Mouse (Mus musculus) neural tube, embryonic 13.5 days (tissue): Measurements from ENCODE around the gene Spop. TPM values are rescaled to one million over a fixed set of nuclear protein-coding genes. Genes with fewer than 3 reads are reported as not detected.

ENCODE experiments used
- ATAC-seq: fragments of 200-750 bp; cut with Nextera tagmentation; 2 replicates; pipeline ENCODE4 v1.8.0; 2017; ENCODE audit warnings: low read depth, mild to moderate bottlenecking, moderate TSS enrichment, moderate library complexity
- H3K27ac ChIP-seq: fragments of 300-500 bp; sonication (generic); replicated peaks from 2 replicates; pipeline ENCODE4 v1.5.1; 2015; ENCODE audit warnings: moderate library complexity, mild to moderate bottlenecking, inconsistent platforms
- H3K27me3 ChIP-seq: fragments of 300-500 bp; sonication (generic); 2 replicates; pipeline ENCODE4 v1.6.1; 2015; ENCODE audit warnings: mild to moderate bottlenecking, inconsistent platforms
- H3K36me3 ChIP-seq: fragments of 300-500 bp; sonication (generic); 2 replicates; pipeline ENCODE4 v1.6.1; 2015; ENCODE audit warnings: mild to moderate bottlenecking, inconsistent platforms
- H3K4me1 ChIP-seq: fragments of 300-500 bp; sonication (generic); replicated peaks from 2 replicates; pipeline ENCODE4 v1.6.1; 2015; ENCODE audit warnings: inconsistent platforms
- H3K4me2 ChIP-seq: fragments of 300-500 bp; sonication (generic); 2 replicates; pipeline ENCODE4 v1.6.1; 2015; ENCODE audit warnings: inconsistent platforms, mild to moderate bottlenecking, moderate library complexity
- H3K4me3 ChIP-seq: fragments of 300-500 bp; sonication (generic); 2 replicates; pipeline ENCODE4 v1.5.1; 2015; ENCODE audit warnings: mild to moderate bottlenecking, inconsistent platforms
- H3K9ac ChIP-seq: fragments of 300-500 bp; sonication (generic); 2 replicates; pipeline ENCODE4 v1.6.1; 2015; ENCODE audit warnings: moderate library complexity, mild to moderate bottlenecking, inconsistent platforms
- H3K9me3 ChIP-seq: fragments of 300-500 bp; sonication (generic); 2 replicates; pipeline ENCODE4 v1.6.1; 2016; ENCODE audit warnings: inconsistent platforms
- WGBS: fragments of 180-500 bp; shearing (Covaris S2); methylation state at CpG from one replicate; pipeline ENCODE4 v1.1.7; 2015; 5-methylcytosine and 5-hydroxymethylcytosine counted together
- polyA plus RNA-seq: library from polyadenylated mRNA; unstranded; fragments of >200 nt; fragmentation: Nextera tagmentation; extraction: Ambion mirVana; gene quantifications from 2 replicates; pipeline ENCODE4 v1.2.1, GENCODE M21; 2015

Gene Spop
- polyA plus RNA-seq, 1 experiment from 2014 or later = 201 TPM

DNA sequence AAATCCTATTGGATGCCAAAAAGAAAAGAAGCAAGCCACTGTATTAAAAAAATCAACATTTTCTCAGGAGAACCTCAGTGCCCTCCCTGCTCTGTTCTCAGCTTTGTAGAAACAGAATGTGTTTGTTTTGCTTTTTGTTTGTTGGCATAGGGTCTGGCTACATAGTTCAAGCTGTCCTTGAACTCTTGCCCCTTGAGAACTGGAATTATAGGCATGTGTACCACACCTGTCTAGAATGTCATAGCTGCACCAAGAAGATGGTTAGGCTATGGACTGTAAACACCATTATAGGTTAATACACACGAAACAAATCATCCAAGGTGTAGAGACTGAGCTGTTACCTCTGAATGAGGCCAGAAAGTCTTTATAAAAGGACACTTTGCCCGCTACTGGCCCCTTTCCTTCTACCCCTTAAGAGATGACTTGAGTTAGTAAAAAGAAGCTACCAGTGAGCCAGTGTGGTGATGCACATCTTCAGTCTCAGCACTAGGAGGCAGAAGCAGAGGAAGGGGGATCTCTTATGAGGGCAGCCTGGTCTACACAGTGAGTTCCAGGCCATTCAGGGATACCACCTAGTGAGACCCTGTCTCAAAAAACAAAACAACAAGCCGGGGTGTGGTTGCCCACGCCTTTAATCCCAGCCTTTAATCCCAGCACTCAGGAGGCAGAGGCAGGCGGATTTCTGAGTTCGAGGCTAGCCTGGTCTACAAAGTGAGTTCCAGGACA lies 32.9 kb downstream of the Spop start:
- WGBS = 94% methylated on average over 6 of the region's 6 CpGs
- no peak overlapping the region for H3K27ac ChIP-seq
- ATAC-seq = no peak
- H3K36me3 ChIP-seq = 0 out of 2 replicates have a peak, but pooled peaks cover 18% of the 10 kb centered on the region
- peaks cover 21% of the 10 kb centered on the region for H3K4me1 ChIP-seq
- H3K27me3 ChIP-seq = no peaks in the 10 kb centered on the region
- H3K4me3 ChIP-seq = no peak overlapping the region
- no peaks in the 10 kb centered on the region for H3K9me3 ChIP-seq
- H3K4me2 ChIP-seq = no peak overlapping the region
- H3K9ac ChIP-seq = no peak overlapping the region

DNA sequence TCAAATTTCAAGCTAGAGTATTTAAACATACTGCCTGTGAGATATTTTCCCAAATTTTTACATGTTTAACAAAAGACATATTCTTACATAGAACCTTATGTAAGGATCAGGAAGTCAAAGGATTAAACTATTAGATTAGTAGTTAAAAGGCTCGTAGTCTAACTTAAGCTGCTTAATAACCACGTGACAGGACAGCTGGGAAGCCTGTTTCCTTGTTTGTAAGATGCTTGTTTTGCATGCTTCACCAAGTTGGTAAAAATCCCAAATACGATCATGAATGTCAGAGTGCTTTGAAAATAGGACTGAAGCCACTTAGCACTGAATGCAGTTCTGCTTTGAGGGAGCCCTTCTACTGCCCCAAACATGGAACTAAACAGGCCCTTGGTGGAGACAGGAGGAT lies 34.5 kb downstream of the Spop start:
- Histone ChIP-seq H3K27ac (no peak overlapping the region), H3K9ac (no peak overlapping the region), H3K27me3 (no peaks in the 10 kb centered on the region), H3K4me3 (no peak overlapping the region), H3K4me2 (no peak overlapping the region), H3K4me1 (peaks cover 21% of the 10 kb centered on the region), H3K9me3 (no peaks in the 10 kb centered on the region), H3K36me3 (0 out of 2 replicates have a peak, but pooled peaks cover 20% of the 10 kb centered on the region)
- 84% methylated on average over 3 of the region's 3 CpGs for WGBS
- no peak for ATAC-seq

DNA sequence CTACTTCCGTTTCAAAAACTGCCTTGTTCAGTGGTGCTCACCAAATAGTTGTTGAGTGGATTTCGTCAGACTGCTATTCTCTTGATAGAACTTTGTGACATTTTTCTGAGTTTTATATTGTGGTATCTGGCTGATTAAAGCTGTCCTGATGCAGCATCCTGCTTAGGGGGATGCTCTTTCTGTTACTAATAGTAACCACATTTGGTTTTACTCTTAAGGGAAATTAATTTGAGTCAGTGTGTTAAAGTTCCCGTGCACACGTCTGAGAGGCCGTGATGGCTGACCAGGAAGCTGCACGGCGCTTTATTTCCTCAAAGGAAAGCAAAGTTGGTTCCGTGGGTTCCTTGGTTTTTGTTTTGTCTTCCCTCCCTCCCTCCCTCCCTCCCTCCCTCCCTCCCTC lies 41.5 kb downstream of the Spop start:
- H3K4me1 ChIP-seq = no peaks in the 10 kb centered on the region
- no peak overlapping the region for H3K27ac ChIP-seq
- H3K4me2 ChIP-seq = no peak overlapping the region
- ATAC-seq = no peak
- H3K9me3 ChIP-seq = no peaks in the 10 kb centered on the region
- no peak overlapping the region for H3K9ac ChIP-seq
- no peaks in the 10 kb centered on the region for H3K27me3 ChIP-seq
- 69% methylated on average over 8 of the region's 8 CpGs for WGBS
- H3K36me3 ChIP-seq = peaks cover 18% of the 10 kb centered on the region; the same call in 1 of the 2 replicates
- no peak overlapping the region for H3K4me3 ChIP-seq

DNA sequence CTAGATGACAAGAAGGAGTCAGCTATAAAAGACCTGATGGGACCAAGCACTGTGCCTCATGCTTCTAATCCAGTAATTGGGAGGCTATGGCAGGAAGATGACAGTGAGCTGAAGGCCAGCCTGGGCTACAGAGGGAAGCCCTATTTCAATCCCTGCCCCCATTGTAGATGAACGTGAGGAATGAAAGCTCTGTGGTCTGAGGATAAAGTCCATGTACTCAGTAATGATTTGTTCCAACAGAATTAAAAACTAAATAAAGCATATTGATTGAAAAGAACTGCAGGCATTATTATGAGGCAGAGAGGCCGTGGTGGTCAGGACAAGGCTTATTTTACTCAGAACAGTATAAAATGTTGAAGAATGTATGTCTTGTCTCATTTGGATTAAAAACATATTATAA lies 47.0 kb downstream of the Spop start:
- WGBS = 89% methylated on average over 2 of the region's 2 CpGs
- ATAC-seq = no peak
- no peaks in the 10 kb centered on the region for H3K9me3 ChIP-seq

DNA sequence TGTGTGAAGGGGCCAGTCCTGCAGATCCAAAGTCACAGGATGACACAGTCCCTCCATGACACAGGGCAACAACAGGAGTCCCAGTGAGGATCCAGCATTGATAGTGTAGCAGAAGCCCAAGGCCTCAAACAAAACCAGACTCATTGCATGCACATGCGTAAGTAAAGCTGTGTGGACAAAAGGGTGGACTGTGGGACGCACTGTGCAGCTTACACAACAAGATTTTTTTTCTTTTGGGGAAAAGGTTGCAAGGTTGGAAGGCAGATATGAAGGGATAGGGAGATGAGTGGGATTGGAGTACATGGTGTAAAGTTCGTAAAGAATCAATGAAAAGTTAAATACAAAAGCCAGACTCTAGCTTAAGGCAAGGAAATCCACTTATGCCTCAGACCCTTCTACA lies 48.3 kb downstream of the Spop start:
- H3K4me2 ChIP-seq = no peak overlapping the region
- no peaks in the 10 kb centered on the region for H3K4me1 ChIP-seq
- H3K9me3 ChIP-seq = no peaks in the 10 kb centered on the region
- 91% methylated on average over 3 of the region's 3 CpGs for WGBS
- ATAC-seq = no peak
- no peak overlapping the region for H3K4me3 ChIP-seq
- no peak overlapping the region for H3K9ac ChIP-seq
- H3K27ac ChIP-seq = no peak overlapping the region
- no peaks in the 10 kb centered on the region for H3K27me3 ChIP-seq
- H3K36me3 ChIP-seq = peaks cover 4% of the 10 kb centered on the region; the same call in 1 of the 2 replicates

More for the DNA sequence above, 47.0 kb downstream of the Spop start:
- no peak overlapping the region for H3K4me3 ChIP-seq
- no peak overlapping the region for H3K4me2 ChIP-seq
- H3K36me3 ChIP-seq = peaks cover 4% of the 10 kb centered on the region; the same call in 1 of the 2 replicates
- H3K9ac ChIP-seq = no peak overlapping the region
- H3K27ac ChIP-seq = no peak overlapping the region
- no peaks in the 10 kb centered on the region for H3K27me3 ChIP-seq
- H3K4me1 ChIP-seq = no peaks in the 10 kb centered on the region

DNA sequence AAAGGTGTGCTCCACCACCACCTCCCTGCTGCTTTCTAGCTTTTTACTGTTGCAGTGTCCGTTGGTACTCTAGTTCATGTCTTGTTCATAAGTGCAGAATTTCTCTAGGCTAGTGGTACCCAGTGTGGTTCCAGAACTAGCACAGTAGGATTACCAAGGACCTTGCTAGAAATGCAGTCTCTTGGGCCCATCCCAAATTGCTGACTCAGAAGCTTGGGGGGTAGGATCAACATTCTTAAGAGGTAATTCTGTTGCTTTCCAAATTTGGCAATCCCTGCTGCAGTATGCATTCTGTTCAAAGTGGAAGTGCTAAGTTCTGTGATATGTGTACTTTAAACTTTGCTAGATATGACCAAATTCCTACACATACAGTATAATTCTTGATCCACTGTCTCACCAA lies 53.9 kb downstream of the Spop start:
- Histone ChIP-seq H3K27ac (no peak overlapping the region), H3K9me3 (no peaks in the 10 kb centered on the region), H3K4me2 (no peak overlapping the region), H3K27me3 (no peaks in the 10 kb centered on the region), H3K4me3 (no peak overlapping the region), H3K4me1 (no peaks in the 10 kb centered on the region), H3K36me3 (peaks cover 22% of the 10 kb centered on the region), H3K9ac (no peak overlapping the region)
- no peak for ATAC-seq
- 93% methylated on average over 1 of the region's 1 CpGs for WGBS

DNA sequence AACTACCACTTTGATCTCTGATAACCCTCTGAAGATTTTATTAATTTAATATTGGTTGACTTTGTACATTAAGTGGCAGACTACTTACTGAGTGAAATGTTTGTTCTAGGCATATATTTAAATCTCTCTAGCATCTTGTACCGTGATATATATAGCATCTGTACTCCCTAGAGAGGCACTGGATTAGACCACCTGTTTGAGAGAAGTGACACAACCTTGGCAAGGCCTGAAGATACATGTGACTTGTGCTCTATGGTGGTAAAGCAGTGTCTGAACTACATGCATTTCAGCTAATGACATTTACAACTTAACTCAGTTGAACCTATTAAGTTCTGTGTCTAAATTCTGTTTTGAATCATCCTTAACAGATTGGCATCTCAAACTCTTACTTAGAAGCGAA lies 59.1 kb downstream of the Spop start:
- Histone ChIP-seq H3K4me2 (no peak overlapping the region), H3K27me3 (no peaks in the 10 kb centered on the region), H3K9ac (no peak overlapping the region), H3K4me3 (no peak overlapping the region), H3K27ac (no peak overlapping the region), H3K4me1 (no peaks in the 10 kb centered on the region), H3K36me3 (peaks cover 54% of the 10 kb centered on the region), H3K9me3 (no peaks in the 10 kb centered on the region)
- 90% methylated on average over 2 of the region's 2 CpGs for WGBS
- no peak for ATAC-seq

DNA sequence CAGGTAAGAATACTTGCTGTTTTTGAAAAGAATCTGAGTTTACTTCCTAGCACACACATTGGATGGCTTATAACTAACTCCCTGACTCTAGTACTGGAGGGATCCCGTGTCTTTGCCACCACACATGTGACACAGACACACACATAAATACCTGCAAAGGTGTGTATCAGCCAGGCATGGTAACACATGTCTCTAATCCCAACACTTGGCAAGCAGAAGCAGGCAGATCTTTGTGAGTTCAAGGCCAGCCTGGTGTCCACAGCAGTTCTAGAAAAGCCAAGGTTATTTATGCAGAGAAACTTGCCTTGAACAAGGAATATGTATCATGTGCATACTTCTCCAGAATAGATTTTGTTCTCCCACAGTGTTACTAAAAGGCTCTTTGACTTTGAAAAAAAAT lies 59.6 kb downstream of the Spop start:
- Histone ChIP-seq H3K9me3 (no peaks in the 10 kb centered on the region), H3K27ac (no peak overlapping the region), H3K36me3 (peaks cover 54% of the 10 kb centered on the region), H3K27me3 (no peaks in the 10 kb centered on the region), H3K4me1 (no peaks in the 10 kb centered on the region), H3K4me2 (no peak overlapping the region), H3K4me3 (no peak overlapping the region), H3K9ac (no peak overlapping the region)
- ATAC-seq = no peak
- WGBS = 90% methylated on average over 1 of the region's 1 CpGs

DNA sequence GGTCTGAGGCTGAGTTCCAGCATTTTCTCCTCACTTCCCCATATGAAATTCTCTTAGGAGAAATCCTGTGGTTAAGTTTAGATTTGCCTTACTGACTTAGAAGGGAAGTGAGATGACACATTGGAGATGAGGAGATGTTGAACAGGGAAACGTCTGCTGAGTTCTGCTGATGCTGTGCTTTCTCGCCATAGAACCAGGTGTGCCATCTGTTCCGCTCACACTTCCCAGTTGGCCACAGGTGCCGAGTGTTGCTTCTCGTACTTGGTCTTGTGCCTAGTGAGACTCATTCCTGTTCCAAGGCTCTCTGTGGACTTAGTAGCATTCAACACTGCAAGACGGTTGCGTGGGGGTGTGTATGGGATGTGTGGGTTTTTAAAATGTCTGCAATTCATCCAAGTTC lies 62.4 kb downstream of the Spop start:
- 90% methylated on average over 7 of the region's 7 CpGs for WGBS
- no peak for ATAC-seq

DNA sequence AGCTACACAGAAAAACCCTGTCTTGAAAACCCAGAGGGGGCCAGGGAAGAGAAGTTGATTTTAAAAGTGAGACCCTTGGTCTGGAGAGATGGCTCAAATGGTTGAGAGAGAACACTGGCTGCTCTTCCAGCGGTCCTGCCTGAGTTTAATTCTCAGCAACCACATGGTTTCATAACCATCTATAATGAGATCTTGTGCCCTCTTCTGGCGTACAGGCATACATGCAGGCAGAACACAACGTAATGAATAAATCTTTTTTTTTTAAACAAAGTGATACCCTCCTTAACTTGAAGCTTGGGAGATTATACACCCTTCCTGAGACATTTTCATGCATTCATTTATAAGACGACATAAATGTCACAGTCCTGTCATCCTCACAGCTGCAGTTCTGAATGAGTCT lies 65.6 kb downstream of the Spop start:
- WGBS = 84% methylated on average over 4 of the region's 4 CpGs
- Histone ChIP-seq H3K4me3 (no peak overlapping the region), H3K4me2 (no peak overlapping the region), H3K27me3 (no peaks in the 10 kb centered on the region), H3K36me3 (peaks cover 32% of the 10 kb centered on the region), H3K27ac (no peak overlapping the region), H3K9ac (no peak overlapping the region), H3K9me3 (no peaks in the 10 kb centered on the region), H3K4me1 (no peaks in the 10 kb centered on the region)
- no peak for ATAC-seq

More for the DNA sequence above, 62.4 kb downstream of the Spop start:
- Histone ChIP-seq H3K4me3 (no peak overlapping the region), H3K27me3 (no peaks in the 10 kb centered on the region), H3K36me3 (peaks cover 52% of the 10 kb centered on the region), H3K9ac (no peak overlapping the region), H3K4me2 (no peak overlapping the region), H3K4me1 (no peaks in the 10 kb centered on the region), H3K9me3 (no peaks in the 10 kb centered on the region), H3K27ac (no peak overlapping the region)

DNA sequence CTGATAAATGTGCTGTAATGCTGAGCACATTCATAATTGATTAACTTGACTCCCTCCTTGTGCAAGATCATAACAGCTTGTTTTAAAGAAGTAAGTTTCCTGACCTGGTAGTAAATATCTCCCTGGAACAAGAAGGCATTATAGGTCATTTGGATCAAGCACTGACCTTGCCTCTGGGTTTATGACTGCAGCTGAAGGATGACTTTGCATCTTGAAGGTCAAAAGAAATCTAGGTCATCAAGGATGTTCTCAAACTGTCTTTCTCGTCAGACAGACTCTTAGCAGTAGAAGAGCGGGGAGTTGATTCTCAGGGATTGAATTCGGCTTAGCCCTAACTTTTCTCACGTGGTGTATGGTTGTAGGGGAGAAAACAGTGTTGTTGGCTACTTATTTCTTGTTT lies 66.8 kb downstream of the Spop start:
- WGBS = 88% methylated on average over 4 of the region's 4 CpGs
- Histone ChIP-seq H3K36me3 (peaks cover 33% of the 10 kb centered on the region), H3K4me1 (no peaks in the 10 kb centered on the region), H3K9ac (no peak overlapping the region), H3K27me3 (no peaks in the 10 kb centered on the region), H3K4me3 (no peak overlapping the region), H3K9me3 (no peaks in the 10 kb centered on the region), H3K4me2 (no peak overlapping the region), H3K27ac (no peak overlapping the region)
- no peak for ATAC-seq

DNA sequence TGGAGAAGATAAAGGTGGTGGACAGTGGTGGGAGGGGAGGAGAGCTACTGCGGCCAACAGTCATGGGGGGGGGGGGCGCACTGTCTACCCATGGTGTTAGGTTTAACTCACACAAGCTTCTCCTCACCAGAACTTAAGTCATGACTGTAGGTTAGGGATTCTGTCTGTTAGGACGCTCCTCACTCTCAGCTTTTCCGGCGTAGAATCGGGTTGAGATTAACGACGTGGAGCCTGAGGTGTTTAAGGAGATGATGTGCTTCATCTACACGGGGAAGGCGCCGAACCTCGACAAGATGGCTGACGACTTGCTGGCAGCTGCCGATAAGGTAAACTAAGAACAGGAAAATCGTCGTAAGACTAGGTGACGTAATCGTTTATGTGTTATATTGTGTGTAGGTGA lies 71.8 kb downstream of the Spop start:
- no peak overlapping the region for H3K4me3 ChIP-seq
- WGBS = 92% methylated on average over 18 of the region's 18 CpGs

DNA sequence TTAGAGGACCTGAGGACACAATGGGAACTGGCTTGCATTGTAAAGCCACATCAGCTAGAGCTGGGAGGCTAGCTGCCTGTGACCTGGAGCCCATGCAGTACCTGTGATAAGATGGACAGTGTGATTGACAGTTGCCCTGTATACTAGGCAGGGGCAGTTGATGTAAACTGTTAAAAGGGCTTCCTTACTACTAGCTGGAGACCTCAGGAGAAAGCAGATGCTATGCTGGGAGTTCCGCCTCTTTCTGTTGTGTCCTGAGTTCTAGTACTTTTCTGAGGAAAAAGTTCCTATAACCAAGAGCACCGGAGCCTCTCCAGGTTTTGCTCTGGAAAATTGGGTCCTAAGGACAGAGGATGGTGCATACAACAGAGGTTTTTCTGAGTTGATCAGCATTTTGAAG lies 73.4 kb downstream of the Spop start:
- H3K9me3 ChIP-seq = no peaks in the 10 kb centered on the region
- no peaks in the 10 kb centered on the region for H3K4me1 ChIP-seq
- H3K4me2 ChIP-seq = no peak overlapping the region
- WGBS = 94% methylated on average over 2 of the region's 2 CpGs
- no peak overlapping the region for H3K27ac ChIP-seq
- H3K36me3 ChIP-seq = peaks cover 78% of the 10 kb centered on the region
- no peak for ATAC-seq
- H3K27me3 ChIP-seq = no peaks in the 10 kb centered on the region
- no peak overlapping the region for H3K4me3 ChIP-seq
- no peak overlapping the region for H3K9ac ChIP-seq

More for the DNA sequence above, 71.8 kb downstream of the Spop start:
- H3K4me1 ChIP-seq = no peaks in the 10 kb centered on the region
- no peaks in the 10 kb centered on the region for H3K9me3 ChIP-seq
- H3K36me3 ChIP-seq = peaks cover 62% of the 10 kb centered on the region
- H3K27me3 ChIP-seq = no peaks in the 10 kb centered on the region
- no peak overlapping the region for H3K9ac ChIP-seq
- no peak for ATAC-seq
- no peak overlapping the region for H3K4me2 ChIP-seq
- no peak overlapping the region for H3K27ac ChIP-seq
